Mouse (Mus musculus) cerebellum, adult 2 months (tissue): ENCODE results near the gene Ifrd2. TPM values are rescaled to one million over a fixed set of nuclear protein-coding genes. Genes with fewer than 3 reads are reported as not detected.

Experiments
- DNase-seq, 2 experiments: peaks; one replicate each; pipeline ENCODE4 v3.0.0; 2021
- H3K27ac ChIP-seq: fragments of 200-500 bp; 2 replicates; pipeline ENCODE4 v1.5.1; 2012; ENCODE audit warnings: low read length, control low read depth, inconsistent platforms; ENCODE audit not compliant: insufficient read depth
- H3K27me3 ChIP-seq: fragments of 200-500 bp; 2 replicates; pipeline ENCODE4 v1.6.1; 2012; ENCODE audit warnings: inconsistent platforms, mild to moderate bottlenecking, low read length, moderate library complexity; ENCODE audit not compliant: control insufficient read depth, insufficient read depth
- H3K4me1 ChIP-seq: fragments of 200-500 bp; 2 replicates; pipeline ENCODE4 v1.6.1; 2011; ENCODE audit warnings: low read length; ENCODE audit not compliant: control insufficient read depth, insufficient read depth
- H3K4me3 ChIP-seq: fragments of 200-500 bp; replicated peaks from 2 replicates; pipeline ENCODE3; 2011; ENCODE audit warnings: mild to moderate bottlenecking, low read depth, low read length, control low read depth; ENCODE audit not compliant: insufficient read depth
- CTCF ChIP-seq: fragments of 200-500 bp; IDR thresholded peaks from 2 replicates; pipeline ENCODE4 v1.5.1; 2011; ENCODE audit warnings: low read depth, mild to moderate bottlenecking, control low read depth, low read length, moderate library complexity, borderline replicate concordance; ENCODE audit not compliant: insufficient read depth
- POLR2A ChIP-seq: fragments of 200-500 bp; IDR thresholded peaks from 2 replicates; pipeline ENCODE4 v1.6.1; 2011; ENCODE audit warnings: low read length, control low read depth, borderline replicate concordance; ENCODE audit not compliant: insufficient read depth
- WGBS: fragments of 180-500 bp; shearing (Covaris S2); methylation state at CpG from one replicate; pipeline ENCODE4 v1.1.7; 2018; 5-methylcytosine and 5-hydroxymethylcytosine counted together
- polyA plus RNA-seq: library from polyadenylated mRNA; depleted of rRNA; stranded (reverse); fragments of >200 nt; gene quantifications from 2 replicates; pipeline ENCODE4 v1.2.3, GENCODE M21; 2012

Ifrd2 gene
- polyA plus RNA-seq, 1 experiment: 20.2 TPM

GRCm38 (mm10) chr9:107632478-107632877 is 45.0 kb downstream of the Ifrd2 start:
- Histone ChIP-seq H3K27ac (peak overlapping the region; percentile 41), H3K4me1 (peaks cover 25% of the 10 kb centered on the region), H3K4me3 (peak overlapping the region; percentile 87), H3K27me3 (no peaks in the 10 kb centered on the region)
- peak in 1 of 2 experiments; percentile 44 for DNase-seq
- TF ChIP-seq CTCF (no peak), POLR2A (no peak)
- WGBS: 19% methylated on average over 6 of the region's 6 CpGs

- WGBS: 4% methylated on average over 33 of the region's 33 CpGs
- H3K4me3 ChIP-seq: peak overlapping the region; percentile 87
- peaks cover 20% of the 10 kb centered on the region for H3K4me1 ChIP-seq
- TF ChIP-seq CTCF: no peak
- TF ChIP-seq POLR2A: 0 out of 2 replicates have a peak, but pooled peaks have one; percentile 28
- no peaks in the 10 kb centered on the region for H3K27me3 ChIP-seq
- H3K27ac ChIP-seq: peak overlapping the region; percentile 41
- DNase-seq: peak in 1 of 2 experiments; percentile 59
Measured at GRCm38 (mm10) chr9:107633091-107633660, 45.7 kb downstream of the Ifrd2 start.

DNA sequence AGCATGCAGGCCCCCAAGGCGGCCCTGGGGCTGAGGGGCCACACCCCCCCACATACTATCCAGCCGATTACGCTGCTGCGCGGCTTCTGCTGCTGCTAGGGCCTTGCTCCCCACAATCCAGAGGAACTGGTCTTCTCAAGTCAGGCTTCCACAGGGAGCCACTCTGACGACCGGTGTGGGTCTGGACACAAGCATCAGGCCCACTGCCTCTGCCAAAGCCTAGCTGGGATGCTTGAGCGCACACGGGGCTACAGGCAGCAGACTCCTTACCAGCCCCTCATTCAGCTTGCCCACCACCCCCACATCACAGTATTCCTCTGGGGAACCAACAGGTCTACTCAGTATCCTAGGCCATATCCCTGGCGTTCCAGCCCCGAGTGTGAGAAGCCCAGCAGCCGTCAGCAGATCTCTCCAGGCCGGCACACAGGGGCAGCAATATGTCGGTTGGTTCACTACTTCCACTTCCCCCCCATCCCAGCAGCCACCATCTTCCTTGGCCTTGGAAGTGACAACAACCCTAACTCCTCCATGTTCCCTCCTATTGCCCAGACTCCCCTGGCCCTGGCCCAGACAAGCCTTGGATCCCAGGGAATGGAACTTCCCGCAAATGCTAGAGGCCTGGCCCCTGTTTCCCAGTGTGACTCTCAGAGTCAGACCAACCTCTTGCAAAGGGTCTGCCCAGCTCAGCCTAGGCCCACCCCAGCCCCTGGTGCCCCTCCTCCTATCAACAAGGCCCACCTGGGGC is 46.4 kb downstream of the Ifrd2 start:
- Histone ChIP-seq H3K4me3 (peak overlapping the region; percentile 87), H3K27me3 (no peaks in the 10 kb centered on the region), H3K27ac (peak overlapping the region; percentile 41), H3K4me1 (peaks cover 14% of the 10 kb centered on the region)
- TF ChIP-seq CTCF (no peak), POLR2A (no peak)
- 4% methylated on average over 15 of the region's 15 CpGs for WGBS
- DNase-seq: peak in 1 of 2 experiments; percentile 62

DNA sequence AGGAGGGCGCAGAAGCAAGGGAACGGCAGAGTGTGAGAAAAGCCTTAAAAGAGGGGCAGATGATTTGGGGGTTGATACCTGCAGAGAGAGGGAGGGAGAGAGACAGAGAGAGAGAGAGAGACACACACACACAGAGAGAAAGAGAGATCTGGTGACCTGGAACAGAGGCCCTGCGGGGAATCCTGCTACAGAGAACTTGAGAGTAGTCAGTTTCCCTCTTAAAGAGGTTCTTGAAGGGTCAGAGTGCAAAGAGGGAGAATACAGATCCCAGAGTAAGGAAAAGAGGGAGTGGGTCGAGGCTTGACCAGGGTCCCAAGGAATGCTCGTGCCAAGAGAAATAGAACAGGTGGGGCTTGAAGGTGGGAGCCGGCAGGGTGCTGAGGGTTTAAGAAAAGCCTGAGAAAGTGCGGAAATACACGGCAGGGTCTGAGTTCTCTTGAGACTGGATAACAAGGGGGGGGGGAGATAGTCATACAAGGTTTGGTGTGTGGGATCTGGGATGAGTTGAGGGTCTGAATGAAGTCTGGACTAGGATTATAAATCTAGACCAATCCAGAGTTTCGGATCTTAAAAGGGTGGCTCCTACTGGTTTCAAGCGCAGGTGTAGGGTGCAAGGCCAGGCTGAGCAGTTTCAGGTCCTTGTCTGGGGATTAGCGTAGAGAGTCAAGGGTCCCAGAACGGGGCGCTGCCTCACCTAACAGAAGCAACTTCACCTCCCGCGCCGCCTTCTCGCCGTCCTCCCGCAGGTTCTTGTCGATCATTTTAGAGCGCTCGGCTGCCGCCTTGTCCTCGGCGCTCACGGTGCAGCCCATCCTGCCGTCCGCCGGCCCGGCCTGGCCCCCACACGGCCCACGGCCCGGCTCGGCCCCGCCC is 47.2 kb downstream of the Ifrd2 start:
- no peak for DNase-seq
- Histone ChIP-seq H3K4me1 (peaks cover 8% of the 10 kb centered on the region), H3K4me3 (peak overlapping the region; percentile 87), H3K27ac (peak overlapping the region; percentile 60), H3K27me3 (no peaks in the 10 kb centered on the region)
- TF ChIP-seq CTCF (no peak), POLR2A (no peak)
- 3% methylated on average over 35 of the region's 35 CpGs for WGBS

GRCm38 (mm10) chr9:107635279-107636028 is 48.0 kb downstream of the Ifrd2 start, which contains the start of gene Gnai2:
Gene Gnai2 (minus strand): TSS chr9:107635367.
- TF ChIP-seq CTCF (no peak), POLR2A (peak; percentile 63; the same call in 1 of the 2 replicates)
- Histone ChIP-seq H3K4me1 (peaks cover 8% of the 10 kb centered on the region; the same call in 1 of the 2 replicates), H3K27ac (peak within 1 kb of the TSS; percentile 60), H3K4me3 (peak within 1 kb of the TSS; percentile 87), H3K27me3 (no peaks in the 10 kb centered on the region)
- WGBS: 6% methylated on average over 38 of the region's 38 CpGs
- DNase-seq: peak; percentile 96 to 97

DNA sequence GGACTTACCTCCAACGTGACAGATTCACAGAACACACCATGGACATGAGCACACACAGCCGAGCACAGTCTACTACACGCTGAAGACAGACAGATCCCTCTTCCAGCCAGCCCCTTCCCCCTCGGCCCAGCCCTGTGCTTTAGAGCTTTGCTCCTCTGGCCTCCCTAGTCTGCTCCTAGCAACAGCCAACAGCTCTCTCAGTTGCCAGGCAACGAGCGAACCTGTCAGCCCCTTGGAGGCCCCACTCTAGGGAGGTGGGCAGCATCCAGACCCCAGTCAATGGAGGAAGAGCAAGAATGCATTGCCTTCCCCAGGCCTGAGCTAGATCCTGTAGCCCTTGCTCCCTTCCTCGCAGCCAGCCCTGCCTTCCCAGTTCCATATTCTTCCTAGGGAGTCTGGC is 49.6 kb downstream of the Ifrd2 start:
- TF ChIP-seq POLR2A: no peak
- no peak for TF ChIP-seq CTCF
- Histone ChIP-seq H3K4me1 (peaks cover 7% of the 10 kb centered on the region; the same call in 1 of the 2 replicates), H3K4me3 (no peak overlapping the region), H3K27me3 (no peaks in the 10 kb centered on the region), H3K27ac (no peak overlapping the region)
- 42% methylated on average over 7 of the region's 7 CpGs for WGBS
- DNase-seq: no peak

DNA sequence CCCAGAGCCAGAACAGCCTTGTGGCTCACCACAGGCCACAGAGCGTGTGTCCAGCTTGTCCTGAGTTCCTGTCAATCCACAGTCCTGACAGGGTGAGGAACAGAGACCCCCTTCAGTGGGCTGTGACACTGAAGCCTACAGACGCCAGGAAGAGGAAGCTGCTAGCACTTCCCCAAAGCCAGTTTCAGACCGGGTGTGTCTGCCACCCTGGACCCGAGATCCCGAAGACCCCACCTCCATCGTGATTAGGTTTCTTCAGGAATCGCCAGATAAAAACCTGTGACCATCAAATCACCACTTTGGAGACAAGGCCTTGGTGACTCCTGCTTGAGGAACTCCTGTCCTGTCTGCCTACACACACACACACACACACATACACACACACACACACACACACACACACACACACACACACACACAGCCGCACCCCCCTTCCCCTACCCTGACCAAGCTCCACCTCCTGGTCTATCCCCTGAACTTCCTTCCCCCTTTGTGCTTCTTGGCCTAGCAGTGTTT is 52.9 kb downstream of the Ifrd2 start:
- H3K4me3 ChIP-seq: no peak overlapping the region
- no peak for TF ChIP-seq CTCF
- TF ChIP-seq POLR2A: no peak
- no peaks in the 10 kb centered on the region for H3K4me1 ChIP-seq
- no peak for DNase-seq
- WGBS: 42% methylated on average over 8 of the region's 8 CpGs
- no peaks in the 10 kb centered on the region for H3K27me3 ChIP-seq
- H3K27ac ChIP-seq: no peak overlapping the region
